Mouse (Mus musculus) heart, adult 2 months (tissue): ENCODE measurements around the gene Pip5k1c.

Experiments
- CTCF ChIP-seq: fragments of 200-600 bp; IDR thresholded peaks from 2 replicates; pipeline ENCODE4 v1.8.1; 2022; ENCODE audit warnings: antibody characterized with exemption, mild to moderate bottlenecking, moderate library complexity
- POLR2A ChIP-seq: fragments of 200-500 bp; IDR thresholded peaks from 2 replicates; pipeline ENCODE4 v1.6.1; 2011; ENCODE audit warnings: mild to moderate bottlenecking, low read depth, low read length, control low read depth; ENCODE audit not compliant: insufficient read depth

DNA sequence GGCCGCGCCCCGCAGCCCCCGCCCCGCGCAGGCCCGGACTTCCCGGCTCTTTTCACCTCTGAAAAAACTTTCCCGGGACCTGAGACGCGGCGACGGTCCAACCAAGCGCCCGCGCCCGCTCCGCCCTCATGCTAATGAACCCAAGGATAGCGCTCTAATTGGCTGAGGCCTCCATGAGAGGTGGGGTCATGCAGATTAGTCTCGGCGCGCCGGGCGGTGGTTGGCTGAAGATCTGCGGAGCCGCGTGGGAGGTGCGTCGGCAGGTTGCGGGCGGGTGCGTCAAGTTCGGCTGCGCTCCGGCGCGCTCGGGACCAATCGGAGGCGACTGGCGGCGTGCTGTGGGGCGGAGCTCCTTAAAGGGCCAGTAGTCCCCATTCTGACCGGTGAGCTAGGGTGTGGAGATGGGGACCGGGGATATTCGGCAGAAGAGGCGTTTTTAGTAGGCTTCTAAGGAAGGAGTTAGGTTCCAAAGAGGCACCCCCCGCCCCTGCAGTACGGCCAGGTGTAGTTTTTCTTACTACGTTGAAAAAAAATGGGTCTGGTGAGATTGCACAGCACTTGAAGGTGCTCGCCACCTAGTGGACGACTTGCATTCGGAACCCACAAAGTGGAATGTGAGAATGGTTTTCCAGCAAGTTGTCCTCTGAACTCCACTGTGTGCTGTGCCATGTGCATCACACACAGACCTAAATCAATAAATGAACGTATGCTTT lies 57.7 kb downstream of the Pip5k1c start, which contains the start of gene Hmg20b:
- TF ChIP-seq CTCF (peak; percentile 90), POLR2A (0 out of 2 replicates have a peak, but pooled peaks have one; percentile 52)
